Mouse (Mus musculus): ENCODE measurements at regions not wholly inside any gene's neighbourhood (a gene's known extent, or its start where the extent isn't known, plus 50 kb on each side); places are given as distances from the start of the nearest gene placed in this dataset.

DNA sequence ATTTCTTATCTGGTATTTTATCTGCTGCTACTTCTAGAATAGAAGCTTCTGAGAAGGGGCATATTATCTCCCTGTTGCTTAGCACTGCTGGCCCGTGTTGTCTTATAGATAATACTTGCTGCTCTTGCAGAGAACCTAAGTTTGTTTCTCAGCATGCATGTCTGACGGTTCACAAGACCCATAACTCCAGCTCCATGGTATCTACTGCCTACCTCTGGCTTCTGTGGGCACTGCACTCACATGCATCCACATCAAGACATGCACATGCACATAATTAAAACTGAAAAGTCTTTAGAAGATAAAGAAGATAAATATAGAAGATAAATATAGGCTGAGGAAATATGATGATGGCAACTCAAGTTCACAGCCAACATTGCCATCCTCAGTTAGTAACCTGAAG, 667.8 kb upstream of the Tmem132c start:
- no peak for DNase-seq

DNA sequence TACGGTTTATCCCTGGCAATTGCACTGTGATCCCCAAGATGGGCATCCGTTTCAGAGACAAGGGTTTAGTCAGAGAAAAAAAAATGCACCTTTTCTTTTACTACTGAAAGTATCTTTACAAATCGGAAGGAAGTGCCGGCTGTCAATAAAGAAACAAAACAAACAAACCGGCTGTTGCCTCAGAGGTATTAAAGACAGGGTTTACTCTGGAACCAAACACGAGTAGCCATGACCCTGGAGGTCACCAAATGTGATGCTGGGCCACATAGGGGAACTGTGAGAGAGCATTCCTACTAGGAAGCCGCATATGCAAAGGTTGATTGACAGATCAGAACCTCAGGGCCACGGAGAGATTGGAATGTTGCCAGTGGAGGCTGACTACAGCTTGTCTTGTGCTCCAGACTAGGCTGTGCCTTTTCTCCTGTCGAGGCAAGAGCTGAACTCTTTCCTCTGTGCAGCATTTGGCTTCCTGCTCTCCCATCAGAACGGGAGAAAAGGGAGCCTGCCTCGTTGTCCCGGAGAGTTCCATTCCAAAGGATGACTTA, 643.8 kb upstream of the Tmem132c start:
- no peak for DNase-seq

DNA sequence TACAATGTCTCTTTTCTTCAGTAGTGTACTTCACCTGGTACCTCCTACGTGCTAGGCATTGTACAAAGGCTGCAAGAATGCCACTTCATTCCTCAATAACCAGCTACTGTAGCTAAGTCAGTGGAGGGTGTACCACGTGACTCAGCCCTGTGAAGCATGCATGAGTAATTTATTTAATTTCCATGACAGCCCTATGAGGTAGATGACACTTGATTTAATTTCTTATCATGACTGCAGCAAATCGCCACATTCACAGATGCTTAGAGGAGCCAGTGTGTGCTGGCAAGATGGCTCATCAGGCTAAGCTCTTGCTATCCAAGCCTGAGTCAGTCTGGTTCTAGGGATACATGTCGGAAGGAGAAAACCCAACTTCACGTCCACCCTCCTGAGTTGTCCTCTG, 642.0 kb upstream of the Tmem132c start:
- DNase-seq, result no peak

DNA sequence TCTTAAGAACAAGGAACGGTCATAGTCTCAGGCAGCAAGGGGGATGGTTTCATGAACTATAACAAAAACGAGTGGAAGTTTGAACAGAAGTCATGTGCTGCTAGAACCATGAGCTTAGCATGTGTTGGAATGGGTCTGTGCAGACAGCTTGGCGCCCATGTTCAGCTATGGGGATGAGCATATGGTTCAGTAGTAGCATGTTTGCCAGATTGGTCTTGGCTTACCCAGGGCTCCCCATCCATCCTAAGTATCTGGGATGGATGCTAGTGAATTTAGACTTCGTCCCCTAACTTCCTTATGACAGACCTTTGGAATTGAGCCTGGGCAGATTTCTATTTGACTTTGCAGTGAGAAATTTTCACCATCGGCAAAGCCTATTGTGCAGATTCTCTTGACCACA, 634.9 kb upstream of the Tmem132c start:
- no peak for DNase-seq

DNA sequence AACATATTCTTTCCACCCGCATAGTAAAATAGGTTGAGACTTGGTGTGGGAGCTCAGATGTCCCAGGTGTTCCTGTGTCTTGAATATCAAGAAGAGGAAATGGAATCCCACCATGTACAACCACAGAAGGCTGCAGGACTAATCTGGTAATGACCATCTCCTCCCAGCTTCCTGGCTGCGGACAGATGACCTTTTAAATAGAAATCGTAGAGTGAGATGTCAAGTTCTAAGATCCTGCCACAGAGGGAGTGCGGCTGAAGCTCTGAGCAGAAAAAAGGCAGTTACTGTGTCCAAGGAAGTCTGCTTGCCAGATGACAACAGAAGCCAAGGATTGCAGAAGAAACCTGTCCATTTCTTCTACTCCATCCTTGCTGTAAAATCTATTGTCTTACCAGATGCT, 629.0 kb upstream of the Tmem132c start:
- DNase-seq, result no peak

DNA sequence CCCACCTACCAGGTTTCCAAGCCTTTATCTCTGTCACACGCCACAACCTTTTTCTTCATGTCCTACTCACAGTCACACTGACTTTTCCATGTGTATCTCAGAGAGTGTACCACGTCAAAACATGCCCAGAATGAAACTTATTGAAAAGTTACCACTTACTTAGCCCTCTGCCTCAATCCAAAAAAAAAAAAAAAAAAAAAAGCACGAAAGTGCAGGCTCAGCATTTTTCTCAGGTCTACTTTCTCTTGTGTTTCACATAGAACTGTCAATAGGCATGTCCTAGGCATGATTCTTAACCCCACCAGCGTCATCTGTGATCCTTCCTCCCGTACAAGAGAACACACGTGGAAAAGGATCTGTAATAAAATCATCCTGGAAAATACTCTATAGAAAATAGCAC, 619.1 kb upstream of the Tmem132c start:
- DNase-seq, result no peak

DNA sequence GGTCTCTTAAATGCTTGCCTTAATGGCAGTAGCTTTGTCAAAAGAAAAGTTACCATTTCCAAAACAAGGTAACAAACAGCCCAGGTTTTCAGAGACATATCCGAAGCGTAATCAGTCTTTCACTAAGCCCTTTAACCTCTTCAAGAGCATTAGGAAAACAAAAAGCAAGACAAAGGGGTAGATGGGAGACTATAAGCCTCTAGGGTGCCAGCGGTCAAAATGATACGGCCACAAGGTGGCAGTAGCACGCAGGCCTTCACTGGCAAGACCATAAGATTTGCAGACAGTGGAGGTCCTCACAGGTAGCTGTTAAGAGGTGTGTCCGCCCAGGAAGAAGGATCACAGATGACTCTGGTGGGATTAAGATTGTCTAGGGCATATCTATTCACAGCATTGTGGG, 618.4 kb upstream of the Tmem132c start:
- peak in 1 of 2 experiments; percentile 20 for DNase-seq

DNA sequence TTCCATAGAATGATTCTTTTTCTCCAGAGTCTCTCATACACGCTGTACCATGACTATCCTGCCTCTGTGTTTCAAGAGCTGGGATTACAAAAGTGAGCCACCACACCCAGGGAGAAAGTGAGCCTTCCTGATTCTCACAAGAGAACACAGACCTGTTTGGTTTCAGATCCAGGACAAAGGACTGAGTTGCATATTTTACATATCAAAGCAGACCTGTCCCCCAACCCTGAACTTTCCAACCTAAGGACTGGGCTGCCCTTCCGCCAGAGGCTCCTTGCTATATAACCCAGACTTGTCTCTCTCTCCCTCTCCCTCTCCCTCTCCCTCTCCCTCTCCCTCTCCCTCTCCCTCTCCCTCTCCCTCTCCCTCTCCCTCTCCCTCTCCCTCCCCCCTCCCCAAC, 611.8 kb upstream of the Tmem132c start:
- no peak for DNase-seq

DNA sequence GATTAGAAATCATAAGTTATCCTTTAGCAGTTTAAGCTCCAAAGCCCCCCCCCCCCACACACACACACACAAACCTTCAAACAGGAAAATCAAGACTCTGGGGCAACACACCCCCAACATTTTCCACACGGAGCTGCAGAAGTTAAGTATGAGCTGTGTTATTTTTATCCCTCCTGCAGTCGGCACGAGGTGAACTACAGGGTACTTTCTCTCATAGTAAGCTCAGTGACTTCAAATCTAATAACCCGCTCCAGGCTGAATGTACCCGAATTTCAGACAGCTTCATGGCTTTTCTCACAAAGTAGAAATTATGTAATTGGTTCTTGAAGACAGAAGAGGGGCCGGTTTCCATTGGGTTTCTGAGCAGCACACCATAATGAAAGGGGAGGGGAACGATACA, 591.2 kb upstream of the Tmem132c start:
- no peak for DNase-seq

DNA sequence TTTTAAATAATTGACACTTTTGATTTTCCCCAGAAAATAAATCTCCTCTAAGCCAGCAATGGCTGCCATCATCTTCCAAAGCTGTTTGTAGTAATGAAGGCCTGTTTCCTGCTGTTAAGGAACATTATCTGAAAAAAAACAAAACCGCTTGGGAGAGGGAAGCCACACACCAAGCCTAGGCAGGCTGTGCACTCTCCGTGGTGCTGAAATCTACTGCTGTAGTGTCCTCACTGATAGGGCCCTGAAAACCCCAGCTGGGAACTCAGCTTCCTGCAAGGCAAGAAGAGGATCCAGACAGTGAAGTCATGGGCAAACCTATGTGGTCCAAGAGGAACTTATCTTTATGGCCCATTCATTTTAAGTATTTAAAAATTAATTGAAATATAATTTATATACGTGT, 590.2 kb upstream of the Tmem132c start:
- peak in 1 of 2 experiments; percentile 22 for DNase-seq

DNA sequence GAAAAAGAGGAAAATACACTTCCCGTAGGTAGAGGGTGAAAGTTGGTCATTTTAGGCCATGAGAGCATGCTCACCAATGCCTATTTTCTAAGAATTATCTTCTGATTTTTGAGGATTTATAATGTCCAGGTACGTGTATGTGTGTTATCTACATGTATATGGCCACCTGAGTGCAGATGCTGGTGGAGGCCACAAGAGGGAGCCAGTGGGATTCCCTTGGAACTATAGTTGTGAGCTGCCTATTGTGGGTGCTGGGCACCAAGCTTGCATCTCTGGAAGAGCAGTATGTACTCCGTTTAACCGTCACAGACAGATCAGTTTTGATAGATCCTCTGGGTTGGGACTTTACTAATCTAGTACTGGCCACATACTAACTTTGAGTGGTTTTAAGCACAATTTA, 579.0 kb upstream of the Tmem132c start:
- no peak for DNase-seq

DNA sequence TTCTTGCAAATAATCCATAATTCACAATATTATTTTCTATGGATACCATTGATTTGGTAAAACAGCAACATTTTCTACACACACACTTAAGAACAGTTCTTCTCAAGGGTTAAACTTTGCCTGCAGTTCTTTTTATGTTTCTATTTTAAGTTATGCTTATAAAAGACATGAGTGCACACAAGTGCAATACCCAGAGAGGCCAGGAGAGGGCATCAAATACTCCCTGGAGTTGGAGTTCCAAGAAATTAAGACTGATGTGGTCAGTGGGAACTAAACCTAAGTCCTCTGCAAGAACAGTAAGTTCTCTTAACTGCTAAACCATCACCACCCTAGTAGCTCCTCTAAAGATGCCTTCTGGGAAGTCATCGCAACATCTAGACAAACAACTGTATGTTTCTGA, 570.5 kb upstream of the Tmem132c start:
- peak; percentile 0 to 29 for DNase-seq

DNA sequence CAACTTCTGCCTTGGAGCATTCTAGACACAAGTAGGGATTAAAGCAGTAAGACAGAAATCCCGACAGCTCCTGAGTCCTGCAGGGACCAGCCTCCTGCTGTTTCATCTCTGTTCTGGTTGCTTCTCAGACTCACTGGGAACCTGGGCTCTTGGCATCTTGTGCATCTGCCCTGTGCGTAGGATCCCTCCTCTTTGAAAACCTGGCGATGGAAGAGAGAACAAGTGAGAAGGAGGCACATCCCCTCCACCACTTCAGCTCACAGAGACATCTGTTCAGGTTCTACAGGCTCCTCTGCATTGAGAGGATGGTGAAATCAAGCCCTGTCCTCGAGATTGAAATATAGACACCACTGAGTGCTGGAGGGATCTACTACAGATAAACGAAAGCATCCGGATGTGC, 561.3 kb upstream of the Tmem132c start:
- no peak for DNase-seq

DNA sequence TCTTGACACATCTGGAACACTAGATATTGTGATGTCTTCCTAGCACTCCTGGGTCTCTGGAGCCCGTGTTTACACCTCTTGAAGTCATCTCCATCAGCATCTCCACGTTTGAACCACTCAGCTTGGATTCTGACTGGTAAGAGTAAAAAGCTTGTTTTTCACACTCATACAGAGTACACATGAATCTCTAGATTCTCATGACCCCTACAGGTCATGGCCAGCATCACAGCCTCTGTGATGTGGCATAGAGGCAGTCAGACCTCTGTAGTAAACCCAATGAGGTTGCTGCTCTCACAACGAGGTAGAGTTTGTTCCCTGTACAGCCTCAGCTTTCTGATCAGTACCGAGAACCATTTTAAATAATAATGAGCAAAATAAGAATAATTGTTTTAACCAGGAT, 542.3 kb upstream of the Tmem132c start:
- no peak for DNase-seq

DNA sequence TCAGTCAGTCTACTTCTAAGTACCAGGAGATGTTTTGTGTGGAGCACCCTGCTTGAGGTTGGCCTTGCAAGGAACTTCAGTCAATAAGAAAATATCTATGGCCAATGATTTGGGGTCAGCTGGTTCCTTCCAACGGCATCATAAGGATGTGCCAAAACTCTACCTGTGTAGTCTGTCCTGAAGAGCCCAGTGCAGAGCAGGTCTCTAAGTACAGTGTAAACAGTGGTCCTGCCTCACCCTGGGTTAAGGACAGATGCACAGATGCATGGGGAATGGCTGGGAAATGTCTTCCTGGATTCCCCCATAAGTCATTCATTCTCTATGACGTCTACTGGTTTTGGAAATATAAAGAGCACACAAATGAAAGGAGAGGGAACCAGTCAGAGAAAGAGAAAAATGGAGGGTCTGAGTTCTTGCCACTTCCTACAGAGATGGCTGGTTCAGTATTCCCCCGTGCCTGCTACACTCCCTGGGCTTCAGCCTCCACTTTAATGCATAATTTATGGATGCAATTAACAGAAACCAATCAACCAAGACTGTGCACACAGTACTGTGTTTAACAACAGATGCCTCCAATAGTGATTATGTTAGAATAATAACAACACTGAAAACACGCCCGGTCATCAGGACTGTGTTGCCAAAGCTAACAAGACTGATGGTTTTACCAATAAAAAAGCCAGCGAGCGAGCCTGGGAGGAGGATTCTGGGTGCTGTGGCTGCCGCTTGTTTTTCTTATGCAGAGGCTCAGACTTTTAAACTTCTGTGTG, 537.9 kb upstream of the Tmem132c start:
- DNase-seq, result no peak

DNA sequence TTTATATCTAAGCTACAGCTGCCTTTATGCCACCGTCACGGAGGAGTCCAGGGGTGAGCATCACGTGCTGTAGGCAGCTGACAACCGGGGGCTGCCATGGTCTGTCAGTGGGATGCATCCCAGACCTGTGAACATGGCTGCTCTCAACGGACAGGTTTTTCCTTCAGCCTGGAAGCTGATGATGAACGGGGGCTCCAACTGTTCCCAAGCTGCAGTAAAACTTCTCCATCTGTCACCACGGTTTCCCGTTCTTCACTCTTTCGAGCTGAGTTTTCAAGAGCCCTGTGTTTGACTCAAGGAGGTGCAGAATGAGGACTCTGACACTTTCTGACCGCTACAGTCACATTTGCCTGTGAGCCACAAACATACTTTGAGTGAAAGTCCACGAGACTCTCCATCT, 535.7 kb upstream of the Tmem132c start:
- no peak for DNase-seq

DNA sequence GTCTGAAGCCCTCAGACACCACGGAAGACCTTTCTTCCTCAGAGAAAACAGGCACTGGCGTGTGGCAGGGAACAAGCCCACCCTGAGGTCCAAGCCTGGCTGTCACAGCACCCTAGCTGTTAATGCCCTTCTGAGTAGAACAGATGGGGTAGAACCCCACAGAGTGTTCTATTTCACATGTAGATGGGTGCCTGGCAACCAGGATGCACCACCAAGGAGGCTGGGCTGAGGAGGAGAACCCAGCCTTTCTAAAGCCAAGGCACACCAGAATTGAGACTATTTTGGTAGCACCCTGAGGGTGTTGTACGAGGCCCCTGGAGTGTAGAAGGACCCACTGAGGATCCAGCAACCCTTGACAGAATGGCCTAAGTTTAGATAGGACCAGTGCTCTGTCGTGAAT, 534.9 kb upstream of the Tmem132c start:
- DNase-seq, result no peak

DNA sequence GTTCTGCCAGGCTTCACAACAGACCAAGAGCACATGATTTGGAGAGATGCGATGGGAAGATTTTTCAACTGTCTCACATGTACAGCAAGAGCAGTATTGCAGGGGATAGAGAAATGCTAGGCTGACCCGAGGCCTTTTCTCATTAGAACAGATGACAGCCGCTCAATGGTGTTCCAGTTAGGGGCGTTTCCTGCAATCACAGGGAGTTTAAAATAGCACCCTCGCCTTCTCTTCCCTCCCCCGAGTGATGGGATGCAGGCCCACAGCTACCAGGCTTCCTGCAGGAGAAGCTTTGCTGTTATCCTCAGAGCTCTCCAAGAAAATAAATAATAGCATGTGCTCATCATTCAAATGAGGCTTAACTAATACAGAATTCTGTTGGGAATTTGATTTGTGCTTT, 526.9 kb upstream of the Tmem132c start:
- no peak for DNase-seq

DNA sequence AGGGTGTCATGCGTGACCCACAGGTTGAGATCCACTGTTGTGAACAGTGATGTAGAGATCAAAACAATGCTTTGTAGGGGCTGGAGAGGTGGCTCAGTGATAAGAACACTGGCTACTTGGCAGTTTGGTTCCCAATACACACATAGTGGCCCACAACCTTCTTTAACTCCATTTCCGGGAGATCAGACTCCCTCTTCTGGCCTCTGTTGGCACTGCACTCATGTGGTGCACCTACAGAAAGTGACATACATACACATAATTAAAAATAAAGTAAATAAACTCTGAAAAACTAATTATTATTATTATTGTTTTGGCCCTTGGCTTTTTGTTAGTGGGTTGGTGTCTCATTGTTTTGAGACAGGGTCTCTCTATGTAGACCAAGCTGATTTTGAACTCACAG, 523.2 kb upstream of the Tmem132c start:
- DNase-seq, result no peak

DNA sequence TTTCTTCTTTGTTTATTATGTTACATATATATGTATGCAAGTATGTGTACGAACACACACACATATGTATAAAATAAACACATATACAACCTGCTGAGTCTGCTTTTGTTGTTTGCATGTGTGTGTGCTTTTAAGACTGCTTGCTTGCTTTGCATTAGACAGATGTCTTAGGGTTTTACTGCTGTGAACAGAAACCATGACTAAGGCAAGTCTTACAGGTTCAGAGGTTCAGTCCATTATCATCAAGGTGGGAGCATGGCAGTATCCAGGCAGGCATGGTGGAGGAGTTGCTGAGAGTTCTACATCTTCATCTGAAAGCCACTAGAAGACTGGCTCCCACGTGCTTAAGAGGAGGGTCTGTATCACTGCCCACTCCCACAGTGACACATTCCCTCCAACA, 520.3 kb upstream of the Tmem132c start:
- no peak for DNase-seq

DNA sequence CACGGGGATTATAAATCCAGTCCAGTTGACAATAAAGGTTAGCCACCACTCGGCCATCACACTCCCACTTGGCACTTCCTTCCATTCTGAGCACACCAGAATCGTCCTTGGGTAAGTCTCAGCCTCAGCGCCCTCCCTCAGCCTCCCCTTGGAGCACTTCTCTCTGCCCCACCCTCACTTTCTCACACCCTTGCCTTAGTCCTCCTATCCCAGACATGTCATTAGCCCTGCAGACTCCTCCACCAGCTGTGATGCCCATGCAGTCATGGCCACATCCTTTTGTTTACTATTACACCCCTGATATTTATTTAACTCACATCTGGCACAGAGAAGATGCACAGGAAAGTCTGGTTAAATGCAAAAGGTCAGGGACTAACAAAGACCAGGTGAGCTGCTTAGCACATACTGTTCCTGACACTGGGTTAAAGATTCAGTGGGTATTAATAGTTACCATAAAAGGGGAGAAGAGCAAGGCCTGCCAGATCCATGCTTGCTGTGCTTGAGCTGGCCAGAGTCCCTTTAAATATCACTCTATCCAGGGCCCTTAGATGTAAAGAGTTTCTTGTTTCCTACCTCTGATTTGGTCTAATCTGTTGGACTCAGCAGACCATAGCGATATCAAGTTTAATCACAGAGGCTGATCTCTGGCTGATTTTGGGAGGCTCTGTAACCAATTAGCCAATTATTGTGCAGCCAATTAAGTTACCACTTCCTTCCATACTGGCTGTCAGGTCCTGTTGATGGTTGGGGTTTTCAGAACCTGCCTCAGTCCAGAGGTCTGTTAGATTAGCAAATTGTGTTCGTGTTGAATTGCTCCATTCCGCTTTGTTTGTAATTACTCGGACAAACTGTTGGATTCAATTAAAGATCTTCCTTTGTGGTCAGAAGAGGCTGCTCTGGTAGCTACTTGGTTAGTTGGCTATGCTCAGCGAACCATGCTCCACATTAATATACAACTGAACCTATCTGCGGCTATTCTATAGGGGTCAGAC, 518.0 kb upstream of the Tmem132c start:
- no peak for DNase-seq

DNA sequence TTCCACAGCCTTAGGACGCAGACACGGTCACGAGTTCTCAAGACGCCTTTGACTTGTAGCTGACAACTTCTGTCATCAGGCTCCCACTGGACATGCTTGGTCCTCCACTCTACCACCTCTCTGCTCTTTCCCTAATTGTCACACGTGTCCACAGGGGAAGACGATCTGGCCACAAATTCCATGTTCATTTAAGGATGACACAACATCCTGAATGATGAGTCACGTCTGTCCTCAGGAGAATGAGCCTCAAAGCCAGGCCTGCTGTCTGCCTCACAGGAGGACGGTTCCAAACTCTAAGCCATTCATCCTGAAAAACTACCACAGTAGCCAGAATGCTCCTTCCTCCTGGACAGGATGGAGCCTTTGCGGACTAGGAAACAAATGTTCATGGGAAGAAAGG, 517.3 kb upstream of the Tmem132c start:
- no peak for DNase-seq

DNA sequence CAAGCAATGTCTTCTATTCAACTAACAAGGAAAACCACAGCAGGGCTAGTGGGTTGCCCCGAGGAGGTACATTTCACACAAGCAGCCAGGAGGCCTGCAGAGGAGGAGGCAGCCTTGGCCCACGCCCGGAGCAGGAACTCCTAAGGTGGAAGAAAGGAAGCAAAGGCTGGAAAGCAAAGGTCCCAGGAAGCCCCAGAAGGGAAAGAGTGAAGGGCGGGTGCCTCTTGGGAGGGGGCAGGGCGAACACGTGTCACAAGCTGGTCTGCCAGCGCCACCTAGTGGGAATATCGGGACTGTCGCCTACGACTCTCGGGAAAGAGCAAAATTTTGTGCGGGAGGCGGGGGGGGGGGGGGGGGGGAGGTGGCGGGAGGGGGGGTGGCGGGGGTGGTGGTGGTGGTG, 508.1 kb upstream of the Tmem132c start:
- peak; percentile 11 to 30 for DNase-seq

Data from heart, adult 18-20 months (tissue).